Comparison of ENCODE assay signal across 10 mouse cellular contexts in the genomic region with DNA sequence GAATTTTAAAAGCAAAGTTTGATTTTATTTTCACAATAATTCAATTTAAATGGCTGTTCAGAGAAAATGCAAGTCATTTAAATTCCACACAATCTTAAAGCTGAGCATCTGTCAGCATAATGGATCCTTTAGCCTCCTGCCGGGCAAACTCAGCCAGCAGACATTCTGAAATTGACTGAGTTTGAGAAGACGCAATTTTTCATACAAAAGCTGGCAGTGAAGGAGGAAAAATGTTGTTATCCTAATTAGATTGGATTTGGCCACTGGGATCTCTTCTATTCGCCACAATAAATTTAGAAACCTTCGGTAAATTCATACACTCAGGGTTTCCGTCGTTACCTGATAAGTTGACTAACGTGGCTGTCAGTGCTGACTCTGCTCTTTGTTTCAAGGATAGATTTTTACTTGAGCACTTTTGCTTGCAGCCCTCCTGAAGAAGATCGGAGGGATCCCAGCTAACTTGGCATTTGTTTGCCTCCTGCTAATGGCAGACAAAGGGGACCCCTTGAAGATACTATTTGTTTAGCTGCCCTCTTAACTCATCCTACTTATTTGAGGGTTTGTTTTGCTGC.
DNase-seq lines count a peak whose midpoint lies in the region; ATAC-seq and TF ChIP-seq lines count a peak whose summit lies in the region.
"Had no signal": no experiment of that assay in that cellular context is flagged by ENCODE, and none has a peak within 500 bp of the region (broad histone marks: within the 10 kb centered on the region; RNA-seq: fewer than 3 reads in every experiment).

No protein-coding gene starts in this region.

- H3K27me3 ChIP-seq in heart, postnatal 0 days (ENCODE audit: control insufficient read depth, insufficient read depth, low read length) = no peaks in the 10 kb centered on the region
- no peaks in the 10 kb centered on the region for H3K27me3 ChIP-seq in forebrain, embryonic 10.5 days (ENCODE audit: poor library complexity, severe bottlenecking)
- H3K27me3 ChIP-seq in forebrain, postnatal 0 days (ENCODE audit: insufficient read depth, low read length) = no peaks in the 10 kb centered on the region
- H3K27me3 ChIP-seq in midbrain, embryonic 16.5 days (ENCODE audit: control insufficient read depth, insufficient read depth, low read depth, low read length) = no peaks in the 10 kb centered on the region
- H3K27me3 ChIP-seq: limb, embryonic 12.5 days had no signal

- no peak overlapping the region for H3K27ac ChIP-seq in heart, postnatal 0 days (ENCODE audit: low read depth)
- peak overlapping the region; percentile 33; the same call in 1 of the 2 replicates for H3K27ac ChIP-seq in forebrain, embryonic 10.5 days
- 0 out of 2 replicates have a peak overlapping the region, but pooled peaks have one; percentile 24 for H3K27ac ChIP-seq in forebrain, postnatal 0 days (ENCODE audit: low read depth, low read length)
- no peak overlapping the region for H3K27ac ChIP-seq in midbrain, embryonic 16.5 days (ENCODE audit: low read length)
- H3K27ac ChIP-seq: limb, embryonic 12.5 days had no signal

- no peak for TF ChIP-seq CTCF in heart, postnatal 0 days (IDR thresholded peaks at IDR 0.05; ENCODE audit: low read depth)
- peak; percentile 35 for TF ChIP-seq CTCF in forebrain, postnatal 0 days (IDR thresholded peaks at IDR 0.05; ENCODE audit: low read depth)

- DNase-seq in heart, postnatal 0 days (ENCODE audit: low spot score) = no peak
- no peak for DNase-seq in heart, adult 11 months
- no peak for DNase-seq in forebrain, embryonic 10.5 days (ENCODE audit: extremely low spot score, low spot score)
- peak; percentile 58 for DNase-seq in forebrain, postnatal 0 days
- no peak for DNase-seq in layer of hippocampus, postnatal 36 days
- DNase-seq in kidney, postnatal 36 days = no peak
- DNase-seq: kidney, postnatal 25 days; lung, postnatal 10 days had no signal

- H3K4me1 ChIP-seq in heart, postnatal 0 days (ENCODE audit: control insufficient read depth, insufficient read depth) = no peaks in the 10 kb centered on the region
- peaks cover 5% of the 10 kb centered on the region for H3K4me1 ChIP-seq in forebrain, embryonic 10.5 days
- H3K4me1 ChIP-seq in forebrain, postnatal 0 days (ENCODE audit: insufficient read depth) = no peaks in the 10 kb centered on the region
- H3K4me1 ChIP-seq in midbrain, embryonic 16.5 days (ENCODE audit: control insufficient read depth, insufficient read depth, low read length) = no peaks in the 10 kb centered on the region
- H3K4me1 ChIP-seq: limb, embryonic 12.5 days had no signal

- H3K4me2 ChIP-seq in heart, postnatal 0 days (ENCODE audit: low read depth, low read length) = peak overlapping the region; percentile 40
- peak overlapping the region; percentile 44 for H3K4me2 ChIP-seq in forebrain, postnatal 0 days (ENCODE audit: low read depth)
- H3K4me2 ChIP-seq in midbrain, embryonic 16.5 days (ENCODE audit: low read length) = peak overlapping the region; percentile 53
- H3K4me2 ChIP-seq: limb, embryonic 12.5 days had no signal

- H3K9ac ChIP-seq in heart, postnatal 0 days (replicated peaks; ENCODE audit: low read depth, low read length) = no peak overlapping the region
- 0 out of 2 replicates have a peak overlapping the region, but pooled peaks have one; percentile 2 for H3K9ac ChIP-seq in forebrain, postnatal 0 days
- H3K9ac ChIP-seq in midbrain, embryonic 16.5 days (ENCODE audit: low read depth, low read length) = peak overlapping the region; percentile 48; the same call in 1 of the 2 replicates
- H3K9ac ChIP-seq: limb, embryonic 12.5 days had no signal

- 28% methylated on average over 8 of the region's 8 CpGs for WGBS in heart, postnatal 0 days
- WGBS in forebrain, embryonic 10.5 days = 37% methylated on average over 8 of the region's 8 CpGs
- WGBS in forebrain, postnatal 0 days = 7% methylated on average over 8 of the region's 8 CpGs
- 18% methylated on average over 8 of the region's 8 CpGs for WGBS in midbrain, embryonic 16.5 days

- no peak for TF ChIP-seq EP300 in heart, postnatal 0 days (IDR thresholded peaks at IDR 0.05; ENCODE audit: low read depth)

- H3K9me3 ChIP-seq in heart, postnatal 0 days (replicated peaks; ENCODE audit: control insufficient read depth, low read length) = no peaks in the 10 kb centered on the region
- H3K9me3 ChIP-seq in forebrain, embryonic 10.5 days = no peaks in the 10 kb centered on the region
- H3K9me3 ChIP-seq in forebrain, postnatal 0 days (ENCODE audit: low read length) = no peaks in the 10 kb centered on the region
- H3K9me3 ChIP-seq in midbrain, embryonic 16.5 days (replicated peaks; ENCODE audit: control insufficient read depth, low read length, poor library complexity, severe bottlenecking) = no peaks in the 10 kb centered on the region
- H3K9me3 ChIP-seq: limb, embryonic 12.5 days had no signal

- H3K36me3 ChIP-seq in heart, postnatal 0 days (replicated peaks; ENCODE audit: control insufficient read depth, insufficient read depth, low read length) = no peaks in the 10 kb centered on the region
- H3K36me3 ChIP-seq in forebrain, embryonic 10.5 days (replicated peaks) = no peaks in the 10 kb centered on the region
- H3K36me3 ChIP-seq in forebrain, postnatal 0 days (ENCODE audit: insufficient read depth) = no peaks in the 10 kb centered on the region
- H3K36me3 ChIP-seq in midbrain, embryonic 16.5 days (ENCODE audit: control insufficient read depth, insufficient read depth, low read length) = no peaks in the 10 kb centered on the region
- H3K36me3 ChIP-seq: limb, embryonic 12.5 days had no signal

- no peak for ATAC-seq in heart, postnatal 0 days (ENCODE audit: insufficient read depth, low read depth)
- peak; percentile 62; the same call in 1 of the 2 replicates for ATAC-seq in forebrain, postnatal 0 days
- peak; percentile 67; the same call in 1 of the 2 replicates for ATAC-seq in midbrain, embryonic 16.5 days

- H3K4me3 ChIP-seq in heart, postnatal 0 days (ENCODE audit: low read depth, low read length) = peak overlapping the region; percentile 11; the same call in 1 of the 2 replicates
- H3K4me3 ChIP-seq in forebrain, embryonic 10.5 days = peak overlapping the region; percentile 19; the same call in 1 of the 2 replicates
- peak overlapping the region; percentile 19 for H3K4me3 ChIP-seq in forebrain, postnatal 0 days (ENCODE audit: low read depth, low read length)
- peak overlapping the region; percentile 21; the same call in 1 of the 2 replicates for H3K4me3 ChIP-seq in midbrain, embryonic 16.5 days (ENCODE audit: low read depth, low read length)
- H3K4me3 ChIP-seq: limb, embryonic 12.5 days had no signal

Comparison
In these comparisons a context has a peak if more than half of its experiments do, and no peak if none do; other contexts are left out.
1. H3K27ac ChIP-seq: peak in forebrain, embryonic 10.5 days (single experiment) and forebrain, postnatal 0 days (single experiment); none in heart, postnatal 0 days (single experiment) and midbrain, embryonic 16.5 days (single experiment).
2. Peak in every context shown above with its lines, with median percentiles within 50 percentile points of each other: H3K4me2 ChIP-seq and H3K4me3 ChIP-seq.